9 mouse cellular contexts compared by ENCODE assay signal in genomic region chr8:106336561-106336960, GRCm38 (mm10). TPM values are rescaled to one million over a fixed set of nuclear protein-coding genes. Genes with fewer than 3 reads are reported as not detected.
DNase-seq lines count a peak whose midpoint lies in the region; ATAC-seq and TF ChIP-seq lines count a peak whose summit lies in the region.
"Had no signal": no experiment of that assay in that cellular context is flagged by ENCODE, and none has a peak within 500 bp of the region (broad histone marks: within the 10 kb centered on the region; RNA-seq: fewer than 3 reads in every experiment).

No protein-coding gene starts in this region.

- H3K9ac ChIP-seq in forebrain, embryonic 11.5 days (ENCODE audit: low read length), result peak overlapping the region; percentile 73
- no peak overlapping the region; the same call in 1 of the 2 replicates for H3K9ac ChIP-seq in intestine, postnatal 0 days (ENCODE audit: low read depth, low read length)
- peak overlapping the region; percentile 73 for H3K9ac ChIP-seq in midbrain, embryonic 16.5 days (ENCODE audit: low read depth, low read length)
- H3K9ac ChIP-seq: liver, embryonic 13.5 days had no signal

- peak; percentile 19 to 45 for DNase-seq in adrenal gland, adult (ENCODE audit: inconsistent age in 2 of 2, low spot score in 1 of 2)
- no peak for DNase-seq in adrenal gland, adult 8-10 months
- DNase-seq in MN1 (ENCODE audit: low spot score), result peak; percentile 57
- DNase-seq in forebrain, embryonic 11.5 days (ENCODE audit: low spot score), result peak; percentile 72
- DNase-seq in thymus, postnatal 4 days, result peak; percentile 25
- DNase-seq in Muller cell, postnatal 12 days (ENCODE audit: inconsistent ontology term), result no peak
- DNase-seq: liver, embryonic 13.5 days had no signal

- H3K4me1 ChIP-seq in forebrain, embryonic 11.5 days (replicated peaks; ENCODE audit: control insufficient read depth, insufficient read depth, low read length), result peaks cover 2% of the 10 kb centered on the region; the same call in 1 of the 2 replicates
- peaks cover 3% of the 10 kb centered on the region; the same call in 1 of the 2 replicates for H3K4me1 ChIP-seq in intestine, postnatal 0 days (replicated peaks; ENCODE audit: control insufficient read depth, insufficient read depth, low read length)
- peaks cover 28% of the 10 kb centered on the region for H3K4me1 ChIP-seq in midbrain, embryonic 16.5 days (ENCODE audit: control insufficient read depth, insufficient read depth, low read length)

- H3K27ac ChIP-seq in forebrain, embryonic 11.5 days (ENCODE audit: low read depth, low read length), result no peak overlapping the region
- H3K27ac ChIP-seq in intestine, postnatal 0 days (ENCODE audit: low read depth, low read length), result no peak overlapping the region
- peak overlapping the region; percentile 93 for H3K27ac ChIP-seq in midbrain, embryonic 16.5 days (ENCODE audit: low read length)
- H3K27ac ChIP-seq: liver, embryonic 13.5 days had no signal

- H3K9me3 ChIP-seq in forebrain, embryonic 11.5 days (ENCODE audit: control insufficient read depth, low read length), result no peaks in the 10 kb centered on the region
- H3K9me3 ChIP-seq in intestine, postnatal 0 days (ENCODE audit: control insufficient read depth), result no peaks in the 10 kb centered on the region
- H3K9me3 ChIP-seq in midbrain, embryonic 16.5 days (replicated peaks; ENCODE audit: control insufficient read depth, low read length, poor library complexity, severe bottlenecking), result no peaks in the 10 kb centered on the region
- H3K9me3 ChIP-seq: liver, embryonic 13.5 days had no signal

- no peak for TF ChIP-seq CTCF in intestine, postnatal 0 days (IDR thresholded peaks at IDR 0.05; ENCODE audit: low read depth)

- H3K27me3 ChIP-seq in forebrain, embryonic 11.5 days (ENCODE audit: control insufficient read depth, insufficient read depth, low read length), result peaks cover 10% of the 10 kb centered on the region
- H3K27me3 ChIP-seq in intestine, postnatal 0 days (replicated peaks; ENCODE audit: control insufficient read depth, insufficient read depth, low read length), result peaks cover 18% of the 10 kb centered on the region
- no peaks in the 10 kb centered on the region for H3K27me3 ChIP-seq in midbrain, embryonic 16.5 days (ENCODE audit: control insufficient read depth, insufficient read depth, low read depth, low read length)

- peak overlapping the region; percentile 91 for H3K4me2 ChIP-seq in forebrain, embryonic 11.5 days (ENCODE audit: low read depth, low read length, severe bottlenecking)
- peak overlapping the region; percentile 72 for H3K4me2 ChIP-seq in intestine, postnatal 0 days (replicated peaks; ENCODE audit: low read depth)
- H3K4me2 ChIP-seq in midbrain, embryonic 16.5 days (ENCODE audit: low read length), result peak overlapping the region; percentile 75

- H3K36me3 ChIP-seq in forebrain, embryonic 11.5 days (ENCODE audit: control insufficient read depth, insufficient read depth, low read length), result no peaks in the 10 kb centered on the region
- no peaks in the 10 kb centered on the region for H3K36me3 ChIP-seq in intestine, postnatal 0 days (ENCODE audit: control insufficient read depth, insufficient read depth)
- no peaks in the 10 kb centered on the region for H3K36me3 ChIP-seq in midbrain, embryonic 16.5 days (ENCODE audit: control insufficient read depth, insufficient read depth, low read length)
- H3K36me3 ChIP-seq: liver, embryonic 13.5 days had no signal

- peak overlapping the region; percentile 49 for H3K4me3 ChIP-seq in forebrain, embryonic 11.5 days (ENCODE audit: low read depth, low read length)
- H3K4me3 ChIP-seq in intestine, postnatal 0 days (ENCODE audit: low read depth, low read length), result peak overlapping the region; percentile 50
- peak overlapping the region; percentile 71 for H3K4me3 ChIP-seq in midbrain, embryonic 16.5 days (ENCODE audit: low read depth, low read length)
- H3K4me3 ChIP-seq: liver, embryonic 13.5 days had no signal

- no peak for ATAC-seq in forebrain, embryonic 11.5 days (replicated peaks; ENCODE audit: low FRiP score)
- ATAC-seq in intestine, postnatal 0 days, result no peak
- ATAC-seq in midbrain, embryonic 16.5 days, result peak; percentile 37

- 1% methylated on average over 41 of the region's 41 CpGs for WGBS in forebrain, embryonic 11.5 days
- WGBS in intestine, postnatal 0 days, result 3% methylated on average over 41 of the region's 41 CpGs
- under 1% methylated on average over 40 of the region's 41 CpGs for WGBS in midbrain, embryonic 16.5 days

RNA-seq across cellular contexts. Expression of gene Smpd3, which starts 1.2 kb away (rescaled TPM):
- total RNA-seq in adrenal gland, adult 8-10 months (2022), result 10 to 100 TPM in 3 of 4 experiments, 1 to 10 TPM in 1; 8.3 to 13.7 (median 11.4) TPM
- 11.1 and 11.8 TPM in 2 replicates for polyA plus RNA-seq in forebrain, embryonic 11.5 days (2014; fragmentation: Nextera tagmentation; extraction: Ambion mirVana)
- polyA plus RNA-seq in intestine, postnatal 0 days (2015; fragmentation: Nextera tagmentation; extraction: Ambion mirVana), result 10.6 and 11.8 TPM in 2 replicates
- polyA plus RNA-seq in midbrain, embryonic 16.5 days (2015; fragmentation: Nextera tagmentation; extraction: Ambion mirVana), result 69.6 and 76.2 TPM in 2 replicates

Comparison
In these comparisons a context has a peak if more than half of its experiments do, and no peak if none do; other contexts are left out.
1. DNase-seq: peak in adrenal gland, adult (2 of 2), MN1 (single experiment), forebrain, embryonic 11.5 days (single experiment) and thymus, postnatal 4 days (single experiment); none in adrenal gland, adult 8-10 months (single experiment) and Muller cell, postnatal 12 days (single experiment).
2. Peak in every context shown above with its lines, with median percentiles within 50 percentile points of each other: H3K4me2 ChIP-seq and H3K4me3 ChIP-seq.